Mouse (Mus musculus): ENCODE measurements around the gene Cyp2b13. TPM values are rescaled to one million over a fixed set of nuclear protein-coding genes. Genes with fewer than 3 reads are reported as not detected.
"Not testable (repeated sequence)": the region's sequence is repeated elsewhere in the genome, so short reads cannot be mapped to it uniquely, and the experiment has no call there.

Cyp2b13 gene
- not detected in 2 replicates for polyA plus RNA-seq (2014; fragmentation: Nextera tagmentation; extraction: Ambion mirVana)

GRCm38 (mm10) chr7:26061197-26061596 lies at the start of gene Cyp2b13:
Gene Cyp2b13 (plus strand): TSS chr7:26061497.
- ATAC-seq (ENCODE audit: insufficient number of reproducible peaks, insufficient read depth, low FRiP score, low read depth); H3K9me3 ChIP-seq (ENCODE audit: control insufficient read depth, low read length); H3K27ac ChIP-seq (replicated peaks in 1 of 2; ENCODE audit: control insufficient read depth in 1 of 2, insufficient read depth in 1 of 2, low read depth in 2 of 2, low read length in 2 of 2); H3K9ac ChIP-seq (ENCODE audit: low read length); H3K4me3 ChIP-seq (ENCODE audit: control insufficient read depth in 1 of 2, insufficient read depth in 1 of 2, low read depth in 1 of 2, low read length in 2 of 2); H3K4me1 ChIP-seq (ENCODE audit: control insufficient read depth in 2 of 2, insufficient read depth in 2 of 2, low read length in 2 of 2); H3K36me3 ChIP-seq (ENCODE audit: control insufficient read depth, insufficient read depth, low read length); H3K27me3 ChIP-seq (ENCODE audit: control insufficient read depth, insufficient read depth, low read length); H3K4me2 ChIP-seq (ENCODE audit: low read length): not testable (repeated sequence)
- 38% methylated on average over 1 of the region's 2 CpGs for WGBS

DNA sequence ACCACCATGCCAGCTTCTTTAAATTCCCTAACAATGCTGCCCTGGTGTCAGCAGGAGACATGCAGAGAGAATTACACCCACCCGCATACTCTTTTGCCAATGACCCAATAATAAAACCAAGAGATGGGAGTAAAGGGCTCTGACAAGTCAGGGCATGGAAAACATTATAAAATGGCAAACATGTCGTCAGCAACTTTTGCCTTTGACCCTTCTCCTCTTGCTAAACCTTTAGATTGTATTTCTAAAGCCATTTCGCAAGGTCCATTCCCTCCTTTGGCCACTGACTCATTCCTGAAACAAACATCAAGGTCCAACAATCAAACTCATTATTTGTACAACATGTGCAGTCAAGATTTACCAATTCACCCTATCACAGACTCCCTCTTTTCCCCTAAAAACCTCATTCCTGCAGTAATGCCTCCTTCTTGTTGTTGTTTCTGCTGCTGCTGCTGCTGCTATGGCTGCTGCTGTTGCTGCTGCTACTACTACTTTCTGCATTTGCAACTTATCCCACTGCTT lies 41.4 kb upstream of the Cyp2b13 start:
- ATAC-seq (ENCODE audit: insufficient number of reproducible peaks, insufficient read depth, low FRiP score, low read depth); H3K36me3 ChIP-seq (ENCODE audit: control insufficient read depth, insufficient read depth, low read length); H3K27ac ChIP-seq (replicated peaks in 1 of 2; ENCODE audit: control insufficient read depth in 1 of 2, insufficient read depth in 1 of 2, low read depth in 2 of 2, low read length in 2 of 2); H3K4me2 ChIP-seq (ENCODE audit: low read length); H3K9me3 ChIP-seq (ENCODE audit: control insufficient read depth, low read length); H3K27me3 ChIP-seq (ENCODE audit: control insufficient read depth, insufficient read depth, low read length); H3K4me3 ChIP-seq (ENCODE audit: control insufficient read depth in 1 of 2, insufficient read depth in 1 of 2, low read depth in 1 of 2, low read length in 2 of 2); H3K9ac ChIP-seq (ENCODE audit: low read length); H3K4me1 ChIP-seq (ENCODE audit: control insufficient read depth in 2 of 2, insufficient read depth in 2 of 2, low read length in 2 of 2): not testable (repeated sequence)
- no CpG with 5 or more reads among the region's 3 CpGs for WGBS

- not testable (repeated sequence) for H3K27ac ChIP-seq (replicated peaks in 1 of 2; ENCODE audit: control insufficient read depth in 1 of 2, insufficient read depth in 1 of 2, low read depth in 2 of 2, low read length in 2 of 2); H3K9me3 ChIP-seq (ENCODE audit: control insufficient read depth, low read length); H3K36me3 ChIP-seq (ENCODE audit: control insufficient read depth, insufficient read depth, low read length); ATAC-seq (ENCODE audit: insufficient number of reproducible peaks, insufficient read depth, low FRiP score, low read depth); H3K9ac ChIP-seq (ENCODE audit: low read length); H3K4me2 ChIP-seq (ENCODE audit: low read length); H3K27me3 ChIP-seq (ENCODE audit: control insufficient read depth, insufficient read depth, low read length); H3K4me1 ChIP-seq (ENCODE audit: control insufficient read depth in 2 of 2, insufficient read depth in 2 of 2, low read length in 2 of 2); H3K4me3 ChIP-seq (ENCODE audit: control insufficient read depth in 1 of 2, insufficient read depth in 1 of 2, low read depth in 1 of 2, low read length in 2 of 2)
- 71% methylated on average over 3 of the region's 4 CpGs for WGBS
Observed at GRCm38 (mm10) chr7:26054885-26055630, 6.2 kb upstream of the Cyp2b13 start.

GRCm38 (mm10) chr7:26071677-26072076 lies 10.4 kb downstream of the Cyp2b13 start:
- not testable (repeated sequence) for H3K27ac ChIP-seq (replicated peaks in 1 of 2; ENCODE audit: control insufficient read depth in 1 of 2, insufficient read depth in 1 of 2, low read depth in 2 of 2, low read length in 2 of 2); H3K9me3 ChIP-seq (ENCODE audit: control insufficient read depth, low read length); H3K36me3 ChIP-seq (ENCODE audit: control insufficient read depth, insufficient read depth, low read length); H3K4me3 ChIP-seq (ENCODE audit: control insufficient read depth in 1 of 2, insufficient read depth in 1 of 2, low read depth in 1 of 2, low read length in 2 of 2); H3K4me1 ChIP-seq (ENCODE audit: control insufficient read depth in 2 of 2, insufficient read depth in 2 of 2, low read length in 2 of 2); H3K4me2 ChIP-seq (ENCODE audit: low read length); H3K27me3 ChIP-seq (ENCODE audit: control insufficient read depth, insufficient read depth, low read length); H3K9ac ChIP-seq (ENCODE audit: low read length); ATAC-seq (ENCODE audit: insufficient number of reproducible peaks, insufficient read depth, low FRiP score, low read depth)
- 46% methylated on average over 29 of the region's 29 CpGs for WGBS

DNA sequence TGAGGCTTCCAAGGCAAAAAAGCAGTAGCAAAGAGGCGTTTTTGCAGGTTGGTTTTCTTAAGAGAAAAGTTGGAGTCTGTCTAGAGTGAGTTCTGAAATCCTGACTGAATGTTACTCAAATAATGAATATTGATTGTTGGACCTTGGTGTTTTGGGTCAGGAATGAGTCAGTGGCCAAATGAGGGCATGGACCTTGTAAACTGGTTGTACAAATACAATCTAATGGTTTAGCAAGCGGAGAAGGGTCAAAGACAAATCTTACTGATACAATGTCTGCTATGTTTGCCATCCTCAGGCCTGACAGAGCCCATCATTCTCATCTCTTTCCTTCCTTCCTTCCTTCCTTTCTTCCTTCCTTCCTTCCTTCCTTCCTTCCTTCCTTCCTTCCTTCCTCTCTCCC lies 21.3 kb downstream of the Cyp2b13 start:
- H3K9ac ChIP-seq (ENCODE audit: low read length): no peak overlapping the region
- no peak overlapping the region for H3K27ac ChIP-seq (replicated peaks in 1 of 2; ENCODE audit: control insufficient read depth in 1 of 2, insufficient read depth in 1 of 2, low read depth in 2 of 2, low read length in 2 of 2)

GRCm38 (mm10) chr7:26087391-26087790 lies 26.1 kb downstream of the Cyp2b13 start:
- no peak overlapping the region for H3K4me2 ChIP-seq (ENCODE audit: low read length)
- H3K9ac ChIP-seq (ENCODE audit: low read length): no peak overlapping the region
- no peak for ATAC-seq (ENCODE audit: insufficient number of reproducible peaks, insufficient read depth, low FRiP score, low read depth)
- no peak overlapping the region for H3K4me3 ChIP-seq (ENCODE audit: control insufficient read depth in 1 of 2, insufficient read depth in 1 of 2, low read depth in 1 of 2, low read length in 2 of 2)
- H3K36me3 ChIP-seq (ENCODE audit: control insufficient read depth, insufficient read depth, low read length): no peaks in the 10 kb centered on the region
- WGBS: 86% methylated on average over 1 of the region's 1 CpGs
- H3K9me3 ChIP-seq (ENCODE audit: control insufficient read depth, low read length): no peaks in the 10 kb centered on the region; the same call in 1 of the 2 replicates
- no peaks in the 10 kb centered on the region for H3K4me1 ChIP-seq (ENCODE audit: control insufficient read depth in 2 of 2, insufficient read depth in 2 of 2, low read length in 2 of 2)
- H3K27me3 ChIP-seq (ENCODE audit: control insufficient read depth, insufficient read depth, low read length): no peaks in the 10 kb centered on the region
- no peak overlapping the region for H3K27ac ChIP-seq (replicated peaks in 1 of 2; ENCODE audit: control insufficient read depth in 1 of 2, insufficient read depth in 1 of 2, low read depth in 2 of 2, low read length in 2 of 2)

More for the DNA sequence above, 21.3 kb downstream of the Cyp2b13 start:
- Histone ChIP-seq H3K9me3 (ENCODE audit: control insufficient read depth, low read length) (no peaks in the 10 kb centered on the region; the same call in 1 of the 2 replicates), H3K4me3 (ENCODE audit: control insufficient read depth in 1 of 2, insufficient read depth in 1 of 2, low read depth in 1 of 2, low read length in 2 of 2) (no peak overlapping the region), H3K36me3 (ENCODE audit: control insufficient read depth, insufficient read depth, low read length) (no peaks in the 10 kb centered on the region), H3K4me1 (ENCODE audit: control insufficient read depth in 2 of 2, insufficient read depth in 2 of 2, low read length in 2 of 2) (no peaks in the 10 kb centered on the region), H3K4me2 (ENCODE audit: low read length) (no peak overlapping the region), H3K27me3 (ENCODE audit: control insufficient read depth, insufficient read depth, low read length) (no peaks in the 10 kb centered on the region)
- 57% methylated on average over 2 of the region's 2 CpGs for WGBS
- no peak for ATAC-seq (ENCODE audit: insufficient number of reproducible peaks, insufficient read depth, low FRiP score, low read depth)

- not testable (repeated sequence) for ATAC-seq (ENCODE audit: insufficient number of reproducible peaks, insufficient read depth, low FRiP score, low read depth)
Observed at GRCm38 (mm10) chr7:26088578-26088977, 27.3 kb downstream of the Cyp2b13 start.

GRCm38 (mm10) chr7:26139623-26140022 lies 78.3 kb downstream of the Cyp2b13 start:
- H3K27ac ChIP-seq (replicated peaks in 1 of 2; ENCODE audit: control insufficient read depth in 1 of 2, insufficient read depth in 1 of 2, low read depth in 2 of 2, low read length in 2 of 2); H3K27me3 ChIP-seq (ENCODE audit: control insufficient read depth, insufficient read depth, low read length); ATAC-seq (ENCODE audit: insufficient number of reproducible peaks, insufficient read depth, low FRiP score, low read depth); H3K36me3 ChIP-seq (ENCODE audit: control insufficient read depth, insufficient read depth, low read length); H3K4me3 ChIP-seq (ENCODE audit: control insufficient read depth in 1 of 2, insufficient read depth in 1 of 2, low read depth in 1 of 2, low read length in 2 of 2); H3K9me3 ChIP-seq (ENCODE audit: control insufficient read depth, low read length); H3K4me1 ChIP-seq (ENCODE audit: control insufficient read depth in 2 of 2, insufficient read depth in 2 of 2, low read length in 2 of 2); H3K4me2 ChIP-seq (ENCODE audit: low read length); H3K9ac ChIP-seq (ENCODE audit: low read length): not testable (repeated sequence)
- no CpG with 5 or more reads among the region's 2 CpGs for WGBS

More at GRCm38 (mm10) chr7:26088578-26088977, 27.3 kb downstream of the Cyp2b13 start:
- H3K36me3 ChIP-seq (ENCODE audit: control insufficient read depth, insufficient read depth, low read length); H3K9me3 ChIP-seq (ENCODE audit: control insufficient read depth, low read length); H3K27ac ChIP-seq (replicated peaks in 1 of 2; ENCODE audit: control insufficient read depth in 1 of 2, insufficient read depth in 1 of 2, low read depth in 2 of 2, low read length in 2 of 2); H3K4me3 ChIP-seq (ENCODE audit: control insufficient read depth in 1 of 2, insufficient read depth in 1 of 2, low read depth in 1 of 2, low read length in 2 of 2); H3K27me3 ChIP-seq (ENCODE audit: control insufficient read depth, insufficient read depth, low read length); H3K4me1 ChIP-seq (ENCODE audit: control insufficient read depth in 2 of 2, insufficient read depth in 2 of 2, low read length in 2 of 2); H3K4me2 ChIP-seq (ENCODE audit: low read length); H3K9ac ChIP-seq (ENCODE audit: low read length): not testable (repeated sequence)
